Comparison of ENCODE assay signal across 10 mouse cellular contexts in the genomic region with DNA sequence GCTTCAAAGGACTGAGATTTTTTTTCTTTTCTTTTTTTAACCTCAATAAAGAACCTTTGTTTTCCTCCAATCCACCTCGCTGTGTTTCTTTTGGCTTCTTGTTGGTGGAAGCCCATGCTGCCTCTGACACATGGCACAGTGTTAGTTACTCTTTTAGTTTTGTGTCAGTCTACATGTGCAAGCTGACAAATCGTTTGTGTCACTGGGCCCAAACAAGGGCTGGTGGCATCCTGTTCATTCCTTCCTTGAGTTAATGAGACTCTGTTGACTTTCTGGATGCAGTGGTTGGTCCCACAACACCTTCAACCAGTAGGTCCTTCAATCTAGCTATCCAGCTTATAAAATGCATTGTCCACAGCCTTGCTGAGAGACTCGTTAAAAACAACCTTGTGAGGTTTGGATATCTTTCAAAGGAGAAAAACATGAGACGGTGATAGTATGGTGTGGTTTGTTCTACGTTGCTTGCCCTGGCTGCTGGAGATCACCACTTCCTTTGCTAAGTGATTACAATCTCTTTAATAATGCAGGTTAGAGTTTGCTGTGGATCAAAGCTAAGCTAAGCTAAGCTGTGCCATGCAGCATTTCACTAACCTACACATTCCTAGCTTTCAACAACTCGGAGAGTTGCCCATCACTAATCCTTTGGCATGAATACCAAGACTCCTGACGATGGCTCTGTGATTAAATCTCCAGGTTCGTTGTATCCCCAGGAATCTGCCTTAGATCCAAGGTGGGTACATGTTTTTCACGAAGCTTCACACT.
"Had no signal": no experiment of that assay in that cellular context is flagged by ENCODE, and none has a peak within 500 bp of the region (broad histone marks: within the 10 kb centered on the region; RNA-seq: fewer than 3 reads in every experiment).

No protein-coding gene starts in this region.

- DNase-seq: kidney, adult 8-10 months; kidney, postnatal 14 days; kidney, postnatal 4 days; liver; lung, adult 18-20 months; lung, postnatal 10 days; lung, postnatal 4 days; midbrain, embryonic 14.5 days; right cerebral cortex, postnatal 4 days; thymus, postnatal 25 days had no signal
